Mouse (Mus musculus) spleen, adult 2 months (tissue): ENCODE measurements around the gene Timm13.

Experiments used
- CTCF ChIP-seq: fragments of 200-500 bp; IDR thresholded peaks from 2 replicates; pipeline ENCODE4 v1.5.1; 2011; ENCODE audit warnings: mild to moderate bottlenecking, inconsistent platforms; ENCODE audit not compliant: insufficient read depth, insufficient read length, insufficient replicate concordance; ENCODE audit errors: extremely low read depth
- POLR2A ChIP-seq: fragments of 200-500 bp; IDR thresholded peaks from 2 replicates; pipeline ENCODE4 v1.6.1; 2011; ENCODE audit warnings: low read depth, low read length, inconsistent platforms

GRCm38 (mm10) chr10:80911891-80912290 is 11.1 kb upstream of the Timm13 start:
- TF ChIP-seq POLR2A (no peak), CTCF (no peak)
